Mouse (Mus musculus) ES-E14 (cell line): ENCODE results near the gene Tnfaip3. TPM values are rescaled to one million over a fixed set of nuclear protein-coding genes. Genes with fewer than 3 reads are reported as not detected.

Experiments
- DNase-seq: peaks from one replicate; pipeline ENCODE4 v3.0.0-alpha.2; 2013; ENCODE audit warnings: low read depth, low spot score
- H3K27ac ChIP-seq: 2 replicates; pipeline ENCODE4 v1.5.1; 2012; ENCODE audit warnings: low read depth, mild to moderate bottlenecking, low read length, moderate library complexity, mixed read lengths; ENCODE audit not compliant: poor library complexity, insufficient read depth, severe bottlenecking
- H3K36me3 ChIP-seq: 2 replicates; pipeline ENCODE4 v1.6.1; 2012; ENCODE audit warnings: mild to moderate bottlenecking, low read length, moderate library complexity, mixed read lengths; ENCODE audit not compliant: control insufficient read depth, poor library complexity, insufficient read depth, severe bottlenecking
- H3K4me1 ChIP-seq, 2 experiments: fragments of 150-350 bp in 1 of 2; sonication (generic) in 1 of 2; 2 replicates each; pipeline ENCODE4 v1.6.1; 2012; ENCODE audit warnings: low read length in 2 of 2, mild to moderate bottlenecking in 1 of 2, mixed read lengths in 1 of 2; ENCODE audit not compliant: control insufficient read depth in 2 of 2, insufficient read depth in 2 of 2, poor library complexity in 1 of 2
- H3K4me3 ChIP-seq, 2 experiments: fragments of 150-350 bp in 1 of 2; sonication (generic) in 1 of 2; 2 replicates each; pipeline ENCODE4 v1.5.1; 2012; ENCODE audit warnings: low read length in 2 of 2, low read depth in 1 of 2, mild to moderate bottlenecking in 1 of 2, mixed read lengths in 1 of 2; ENCODE audit not compliant: insufficient read depth in 1 of 2, poor library complexity in 1 of 2, severe bottlenecking in 1 of 2
- H3K9ac ChIP-seq: 2 replicates; pipeline ENCODE4 v1.6.1; 2012; ENCODE audit warnings: low read depth, mild to moderate bottlenecking, low read length, mixed read lengths; ENCODE audit not compliant: poor library complexity, insufficient read depth, severe bottlenecking
- H3K9me3 ChIP-seq: fragments of 150-350 bp; sonication (generic); 2 replicates; pipeline ENCODE4 v1.6.1; 2012; ENCODE audit warnings: low read depth, mild to moderate bottlenecking, low read length; ENCODE audit not compliant: control insufficient read depth, insufficient read depth
- CHD2 ChIP-seq: IDR thresholded peaks from 2 replicates; pipeline ENCODE4 v1.6.1; 2014; ENCODE audit warnings: mild to moderate bottlenecking, low read depth, low read length, inconsistent platforms
- HCFC1 ChIP-seq: IDR thresholded peaks from 2 replicates; pipeline ENCODE4 v1.6.1; 2012; ENCODE audit warnings: low read length, inconsistent platforms, borderline replicate concordance; ENCODE audit not compliant: insufficient read depth
- MAFK ChIP-seq: IDR thresholded peaks from 2 replicates; pipeline ENCODE4 v1.6.1; 2014; ENCODE audit warnings: mild to moderate bottlenecking, low read depth, low read length, inconsistent platforms; ENCODE audit not compliant: insufficient read depth
- ZC3H11A ChIP-seq: IDR thresholded peaks from 2 replicates; pipeline ENCODE4 v1.6.1; 2012; ENCODE audit warnings: low read depth, mild to moderate bottlenecking, inconsistent platforms, low read length, borderline replicate concordance
- ZNF384 ChIP-seq: IDR thresholded peaks from 2 replicates; pipeline ENCODE4 v1.6.1; 2012; ENCODE audit warnings: low read depth, low read length, inconsistent platforms
- in situ Hi-C, 2 experiments: fragments of 600-800 bp; cut with MboI; formaldehyde crosslinking; loops; one replicate each; pipeline ENCODE4 v1.15.1; 2025; ENCODE audit warnings: low sequenced_read_pairs in 2 of 2, inconsistent platforms in 1 of 2; ENCODE audit not compliant: unreplicated experiment in 2 of 2
- total RNA-seq: library from RNA; depleted of rRNA; stranded (reverse); fragments of 300-350 nt; gene quantifications from 2 replicates; pipeline ENCODE4 v1.2.3, GENCODE M21; 2012

The Tnfaip3 gene
- total RNA-seq, 1 experiment, result 3.9 TPM

- no peak overlapping the region for H3K9ac ChIP-seq
- in situ Hi-C loops, result no loop called here
- H3K36me3 ChIP-seq, result no peaks in the 10 kb centered on the region
- no peak for DNase-seq
- no peak overlapping the region for H3K4me3 ChIP-seq
- TF ChIP-seq CHD2 (no peak), ZNF384 (no peak), MAFK (no peak), HCFC1 (no peak), ZC3H11A (no peak)
- H3K4me1 ChIP-seq, result peaks cover 0 to 6% of the 10 kb centered on the region in 2 experiments; a peak in 1 of 4 replicates
- no peak overlapping the region for H3K27ac ChIP-seq
- no peaks in the 10 kb centered on the region for H3K9me3 ChIP-seq
These were observed 2.8 kb downstream of the Tnfaip3 start for GRCm38 (mm10) chr10:19012616-19013015.

- H3K4me1 ChIP-seq, result peaks cover 0 to 6% of the 10 kb centered on the region in 2 experiments; a peak in 1 of 4 replicates
- no peaks in the 10 kb centered on the region for H3K36me3 ChIP-seq
- H3K27ac ChIP-seq, result no peak overlapping the region
- no peaks in the 10 kb centered on the region for H3K9me3 ChIP-seq
- TF ChIP-seq HCFC1 (no peak), ZC3H11A (no peak), MAFK (no peak), ZNF384 (no peak), CHD2 (no peak)
- in situ Hi-C loops, result no loop called here
- no peak overlapping the region for H3K4me3 ChIP-seq
- H3K9ac ChIP-seq, result no peak overlapping the region
- no peak for DNase-seq
These were observed 3.5 kb downstream of the Tnfaip3 start for GRCm38 (mm10) chr10:19011832-19012440.

- in situ Hi-C loops, result no loop called here
- TF ChIP-seq MAFK, result no peak
- TF ChIP-seq CHD2, result no peak
- TF ChIP-seq ZNF384, result no peak
- TF ChIP-seq HCFC1, result no peak
- no peak for TF ChIP-seq ZC3H11A
These were observed 5.0 kb downstream of the Tnfaip3 start for GRCm38 (mm10) chr10:19010414-19010813.

GRCm38 (mm10) chr10:19009186-19009672 is 6.2 kb downstream of the Tnfaip3 start:
- DNase-seq, result no peak
- Histone ChIP-seq H3K9ac (no peak overlapping the region), H3K4me3 (no peak overlapping the region), H3K4me1 (peaks cover 0 to under 1% of the 10 kb centered on the region in 2 experiments; a peak in 1 of 4 replicates), H3K9me3 (no peaks in the 10 kb centered on the region), H3K36me3 (no peaks in the 10 kb centered on the region), H3K27ac (no peak overlapping the region)
- in situ Hi-C loops, result no loop called here
- TF ChIP-seq HCFC1, result no peak
- no peak for TF ChIP-seq CHD2
- no peak for TF ChIP-seq MAFK
- TF ChIP-seq ZC3H11A, result no peak
- no peak for TF ChIP-seq ZNF384

More at GRCm38 (mm10) chr10:19010414-19010813, 5.0 kb downstream of the Tnfaip3 start:
- Histone ChIP-seq H3K4me1 (peaks cover 0 to 4% of the 10 kb centered on the region in 2 experiments; a peak in 1 of 4 replicates), H3K36me3 (no peaks in the 10 kb centered on the region), H3K27ac (no peak overlapping the region), H3K9me3 (no peaks in the 10 kb centered on the region), H3K9ac (no peak overlapping the region), H3K4me3 (no peak overlapping the region)
- no peak for DNase-seq
